Mouse (Mus musculus): ENCODE data around the gene Irgc1.
"Not testable (repeated sequence)": the region's sequence is repeated elsewhere in the genome, so short reads cannot be mapped to it uniquely, and the experiment has no call there.

Gene Irgc1

DNA sequence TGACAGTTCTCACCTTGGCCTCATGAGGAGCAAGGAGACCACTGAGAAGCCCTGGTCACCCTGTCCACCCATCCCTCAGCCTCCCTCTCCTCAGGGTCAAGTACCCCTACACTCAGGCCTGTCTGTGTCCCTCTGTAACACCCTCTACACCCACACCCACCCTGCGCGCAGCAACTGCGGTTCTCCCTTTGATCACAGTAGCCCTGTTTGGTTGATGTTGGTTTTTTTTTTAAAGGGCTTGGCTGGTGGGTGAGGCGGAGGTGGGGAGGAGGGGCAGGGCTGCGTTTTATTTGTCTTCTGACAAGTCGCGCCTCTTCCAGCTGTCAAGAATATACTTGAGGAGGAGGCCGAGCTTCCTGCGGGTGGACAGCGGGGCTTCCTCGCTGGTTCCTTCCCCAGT is 20.4 kb downstream of the Irgc1 start:
- no peak for DNase-seq

DNA sequence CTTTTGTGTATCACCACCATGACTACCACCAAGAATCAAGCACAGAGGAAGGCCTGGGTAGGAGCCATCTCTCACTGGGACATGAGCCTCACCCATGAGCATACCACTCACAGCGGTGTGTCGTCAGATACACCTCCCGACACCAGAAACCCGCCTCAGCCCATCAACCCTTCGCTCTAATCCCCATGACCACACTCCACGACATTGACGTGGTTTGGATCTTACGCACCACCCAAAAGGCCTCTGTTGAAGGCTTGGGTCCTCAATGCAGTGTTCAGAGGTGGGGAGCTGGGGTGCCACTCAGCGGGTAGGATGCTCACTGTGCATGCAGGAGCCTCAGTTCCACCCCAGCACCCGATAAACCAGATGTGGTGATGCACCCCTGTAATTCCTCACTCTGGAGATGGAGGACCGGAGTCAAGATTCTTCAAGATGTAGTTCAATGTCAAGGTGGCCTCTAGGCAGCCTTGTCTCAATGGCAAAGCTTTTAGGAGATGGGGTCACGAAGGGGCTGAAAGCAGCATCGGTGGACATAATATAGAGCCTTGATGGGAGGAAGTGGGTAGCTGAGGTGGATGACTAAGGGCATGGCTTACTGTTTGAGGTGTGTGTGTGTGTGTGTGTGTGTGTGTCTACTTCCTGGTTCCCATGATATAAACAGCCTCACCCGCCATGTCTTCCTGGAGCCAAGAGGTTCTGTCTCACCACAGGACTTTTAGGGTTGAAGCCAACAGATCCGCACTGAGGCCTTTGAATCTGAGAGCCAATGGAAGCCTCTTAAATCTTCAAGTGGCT is 21.3 kb downstream of the Irgc1 start:
- no peak for DNase-seq

DNA sequence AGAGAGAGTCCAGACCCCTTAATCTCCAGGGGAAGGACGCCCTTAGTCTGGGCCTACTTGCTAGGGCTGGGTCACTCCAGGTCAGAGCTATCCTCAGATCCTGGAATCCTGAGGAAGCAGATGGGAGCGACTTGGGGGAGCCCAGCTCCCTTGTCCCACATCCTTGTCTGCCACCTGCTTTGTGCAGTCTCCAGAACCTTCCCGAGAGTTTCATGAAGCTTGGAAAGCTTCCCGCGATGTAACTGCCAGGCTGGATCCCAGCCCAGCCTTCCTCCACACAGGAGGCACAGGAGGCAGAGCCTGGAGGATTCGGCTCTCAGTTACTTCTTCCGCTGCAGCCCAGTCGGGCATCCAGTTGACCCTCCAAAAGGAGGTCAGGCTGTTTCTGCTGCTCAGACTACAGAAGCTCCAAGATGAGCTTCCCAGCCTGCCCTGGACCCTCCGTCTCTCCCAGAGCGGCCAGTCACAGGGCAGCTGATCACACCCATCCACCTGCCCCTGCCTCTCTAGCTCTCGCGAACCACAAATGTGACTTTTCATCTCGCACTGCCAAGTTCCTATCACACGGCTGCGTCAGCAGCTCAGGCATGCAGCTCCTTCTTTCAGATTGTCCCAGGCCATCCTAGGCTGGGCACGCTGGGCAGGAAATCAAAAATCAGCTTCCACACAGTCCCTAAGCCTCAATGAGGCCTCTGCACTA is 22.5 kb downstream of the Irgc1 start:
- DNase-seq: no peak

DNA sequence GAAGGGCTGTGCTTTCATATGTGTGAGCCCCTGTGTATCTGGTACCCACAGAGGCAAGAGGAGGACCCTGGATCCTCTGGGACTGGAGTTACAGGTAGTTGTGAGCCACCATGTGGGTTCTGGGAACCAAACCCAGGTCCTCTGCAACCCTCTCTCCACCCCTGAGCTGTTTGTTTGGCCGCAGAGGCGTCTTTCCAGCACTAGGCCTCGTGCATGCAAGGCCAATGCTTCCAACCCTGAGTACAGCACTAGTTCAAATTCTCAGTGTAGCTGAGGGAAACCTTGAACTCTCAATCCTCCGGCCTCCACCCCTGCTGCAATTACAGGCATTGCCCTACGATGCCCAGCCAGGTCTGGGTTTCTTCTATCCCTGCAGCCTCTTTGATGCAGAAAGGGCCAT is 23.4 kb downstream of the Irgc1 start:
- DNase-seq: no peak

DNA sequence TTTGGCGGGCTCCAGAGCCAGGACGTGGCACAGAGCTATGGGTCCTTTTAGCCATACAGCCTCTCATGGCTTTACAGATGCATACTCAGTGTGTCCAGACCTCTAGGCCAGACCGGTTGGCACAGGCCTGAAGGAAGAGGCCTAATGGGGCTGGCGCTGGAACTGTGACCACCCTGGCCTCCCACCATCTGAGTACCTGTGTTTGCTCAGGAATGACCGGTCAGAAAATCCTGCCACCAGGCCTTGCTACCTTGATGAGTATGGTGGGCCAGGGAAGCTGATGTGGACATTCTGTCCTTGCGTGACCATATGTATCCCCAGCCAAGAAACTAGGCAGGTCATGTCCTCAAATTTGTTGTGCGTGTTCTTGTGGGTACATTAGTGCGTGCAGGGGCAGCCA is 24.9 kb downstream of the Irgc1 start:
- DNase-seq: no peak

DNA sequence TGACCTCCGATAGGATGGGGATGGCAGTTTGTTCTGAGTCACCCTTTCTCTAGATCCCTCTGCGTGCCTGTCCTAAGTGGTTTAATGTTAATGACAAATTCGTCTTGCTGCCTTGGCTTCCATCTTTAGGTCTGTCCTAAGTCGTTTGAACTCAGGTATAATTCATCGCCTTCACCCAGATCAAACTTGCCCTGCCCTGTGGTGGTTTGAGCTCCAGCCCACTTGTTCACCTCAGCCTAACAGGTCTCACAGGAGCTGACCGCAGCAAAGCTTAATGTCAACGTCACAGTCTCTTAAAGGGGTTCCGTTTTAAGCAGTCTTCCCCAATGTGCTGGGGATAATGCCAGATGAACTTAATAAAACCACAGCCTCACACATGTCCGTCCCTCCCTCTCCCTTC is 26.2 kb downstream of the Irgc1 start:
- no peak for DNase-seq

DNA sequence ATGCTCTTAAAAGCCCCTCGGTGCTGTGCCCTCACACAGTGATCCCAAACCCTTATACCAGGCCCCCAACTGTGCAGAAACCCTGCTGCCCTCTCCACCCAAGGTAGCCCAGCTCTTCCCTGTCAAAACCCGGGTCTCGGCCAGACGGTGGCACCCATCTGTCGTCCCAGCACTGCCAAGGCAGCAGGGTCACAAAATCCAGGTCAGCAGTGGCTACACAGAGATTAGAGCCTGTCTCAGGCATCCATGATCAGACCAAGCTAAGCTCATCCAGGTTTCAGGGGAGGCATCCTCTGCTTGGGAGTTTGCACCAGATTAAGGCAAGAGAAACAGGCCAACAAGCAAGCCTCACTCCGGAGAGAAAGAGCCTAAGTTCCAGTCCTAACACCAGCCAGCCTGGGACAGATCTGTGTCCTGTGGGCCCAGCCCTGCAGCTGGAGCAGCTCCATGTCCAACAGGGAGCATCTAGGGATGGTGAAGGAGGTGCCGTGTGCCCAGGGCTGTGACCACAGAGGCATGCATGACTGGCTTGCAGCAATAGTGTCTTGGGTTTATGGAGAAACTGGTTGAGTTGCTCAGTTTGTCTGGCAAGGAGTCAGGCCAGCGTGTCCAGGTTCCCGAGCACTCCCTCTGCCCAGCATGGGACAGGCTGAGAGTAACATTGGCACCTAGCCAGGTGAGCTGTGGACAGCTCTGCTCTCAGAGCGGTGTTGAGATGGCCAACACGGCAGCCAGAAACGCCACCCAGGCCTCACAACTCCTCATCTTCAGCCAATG is 28.0 kb downstream of the Irgc1 start:
- no peak for DNase-seq

DNA sequence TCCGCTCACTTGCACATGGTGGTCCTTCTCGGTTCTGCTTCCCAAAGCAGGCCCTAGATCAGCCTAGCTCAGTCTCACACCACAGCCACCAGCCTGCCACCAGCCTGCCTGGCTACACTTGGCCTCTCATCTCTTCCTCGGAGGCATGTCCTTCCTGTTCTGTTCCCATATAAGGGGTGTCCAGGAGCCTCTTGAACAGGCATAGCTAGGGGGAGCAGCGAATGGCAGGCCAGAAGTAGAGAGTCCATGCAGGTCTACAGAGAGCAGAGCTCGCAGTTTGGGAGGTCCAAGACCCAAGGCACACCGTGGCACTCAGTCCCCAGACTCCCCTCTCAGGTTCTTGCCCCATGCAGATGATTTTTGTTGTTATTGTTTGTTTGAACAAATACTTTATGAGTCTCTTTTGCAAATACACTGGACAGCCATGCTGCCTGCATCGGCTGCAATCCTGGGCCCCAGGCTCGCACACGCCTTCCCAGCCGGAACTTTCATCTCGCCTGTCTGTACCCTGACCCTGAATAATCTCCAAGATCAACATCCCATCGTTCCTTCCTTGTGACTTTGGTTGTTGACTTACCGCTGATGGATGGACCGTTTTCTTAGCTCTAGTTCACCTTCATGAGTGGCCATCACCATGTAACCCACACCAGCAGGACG is 28.9 kb downstream of the Irgc1 start:
- no peak for DNase-seq

DNA sequence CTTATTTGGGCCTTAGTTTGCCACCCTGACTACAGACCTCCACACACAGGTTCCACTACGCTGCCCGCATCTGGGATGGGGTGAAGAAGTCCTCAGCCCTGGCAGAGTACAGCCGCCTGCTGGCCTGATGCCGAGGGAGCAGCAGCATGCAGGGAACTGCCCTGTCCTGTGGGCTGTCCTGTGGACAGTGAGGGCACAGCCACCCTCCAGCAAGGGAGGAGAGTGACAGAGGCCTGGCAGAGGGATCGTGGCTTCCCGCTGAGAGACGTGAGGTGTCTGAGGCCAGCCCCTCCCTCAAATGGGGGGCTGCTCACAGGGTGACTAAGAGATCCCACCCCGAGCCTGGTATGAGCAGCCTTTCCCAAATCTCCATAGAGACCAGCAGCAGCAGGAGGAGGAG is 29.8 kb downstream of the Irgc1 start:
- DNase-seq: no peak

DNA sequence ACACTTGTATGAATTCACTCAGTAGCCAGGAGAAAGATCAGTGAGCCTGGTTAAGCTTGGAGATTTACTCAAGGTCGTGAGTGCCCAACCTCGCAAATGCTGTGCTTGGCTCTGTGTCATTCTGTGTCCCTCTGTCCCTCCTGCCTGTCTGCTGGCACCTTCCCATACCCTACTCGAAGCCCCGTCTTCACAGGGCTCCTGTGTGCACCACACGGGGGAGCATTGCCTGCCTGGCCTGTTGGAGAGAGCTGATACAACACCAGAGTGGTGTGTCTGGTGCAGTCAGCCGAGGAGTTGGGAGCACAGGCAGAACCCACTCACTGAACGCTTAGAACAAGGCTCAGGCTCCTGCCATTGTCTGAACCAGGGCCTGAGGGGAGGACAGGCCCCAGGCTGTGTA is 30.4 kb downstream of the Irgc1 start:
- no peak for DNase-seq

DNA sequence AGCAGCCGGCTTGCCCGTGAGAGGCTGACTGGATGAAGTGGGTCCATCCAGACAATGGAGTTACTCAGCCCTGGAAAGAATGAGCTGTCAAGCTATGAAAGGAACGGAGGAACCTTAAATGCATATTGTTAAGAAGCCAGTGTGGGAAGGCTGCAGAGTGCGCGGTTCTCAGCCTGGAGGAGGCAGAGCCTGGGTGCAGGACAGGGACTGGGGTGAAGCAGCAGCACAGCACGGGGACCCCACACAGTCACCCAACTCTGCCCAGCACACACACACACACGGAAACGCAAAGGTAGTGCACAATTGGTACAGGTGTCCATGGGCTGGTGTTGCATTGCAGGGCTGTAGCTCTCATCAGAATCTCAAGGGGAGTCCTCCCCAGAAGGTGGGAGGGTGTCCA is 32.5 kb downstream of the Irgc1 start:
- DNase-seq: no peak

DNA sequence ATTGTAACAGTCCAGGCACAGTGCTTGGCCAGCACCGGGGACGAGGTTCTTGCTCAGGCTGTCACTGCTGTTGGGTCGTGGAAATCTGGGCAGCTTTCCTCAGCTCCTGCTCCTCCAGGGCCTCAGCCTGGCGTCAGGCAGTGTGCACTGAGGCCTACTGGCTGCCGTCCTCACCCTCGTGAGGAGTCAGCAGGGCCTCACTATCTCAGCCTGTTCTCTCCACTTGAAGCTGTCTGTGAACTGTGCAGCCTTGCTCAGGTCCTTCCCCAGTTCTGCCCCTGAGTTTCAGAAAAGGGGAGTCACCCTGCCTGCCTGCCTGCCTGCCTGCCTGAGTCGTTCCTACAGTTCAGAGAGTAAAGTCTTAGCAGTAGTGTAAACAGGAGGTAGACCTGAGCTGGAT is 36.8 kb downstream of the Irgc1 start:
- no peak for DNase-seq

DNA sequence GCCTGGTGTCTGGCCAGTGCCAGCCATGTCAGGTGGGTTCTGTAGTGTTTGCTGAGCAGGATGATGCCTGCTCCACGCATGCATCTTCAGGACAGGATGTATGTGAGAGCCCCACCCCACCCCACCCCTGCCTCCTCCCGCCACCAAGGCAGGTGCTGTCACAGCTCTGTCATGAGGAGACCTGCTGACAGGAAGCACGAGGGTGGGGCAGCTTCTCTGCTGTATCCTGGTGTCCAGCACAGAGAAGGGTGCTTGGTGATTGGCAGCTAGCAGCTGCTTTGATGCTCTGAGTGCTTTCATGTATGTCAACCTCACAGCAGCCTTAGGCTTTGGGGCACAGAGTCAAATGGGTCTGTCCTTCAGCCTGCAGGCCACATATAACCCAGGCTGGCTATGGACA is 38.5 kb downstream of the Irgc1 start:
- DNase-seq: peak; percentile 74 to 80

DNA sequence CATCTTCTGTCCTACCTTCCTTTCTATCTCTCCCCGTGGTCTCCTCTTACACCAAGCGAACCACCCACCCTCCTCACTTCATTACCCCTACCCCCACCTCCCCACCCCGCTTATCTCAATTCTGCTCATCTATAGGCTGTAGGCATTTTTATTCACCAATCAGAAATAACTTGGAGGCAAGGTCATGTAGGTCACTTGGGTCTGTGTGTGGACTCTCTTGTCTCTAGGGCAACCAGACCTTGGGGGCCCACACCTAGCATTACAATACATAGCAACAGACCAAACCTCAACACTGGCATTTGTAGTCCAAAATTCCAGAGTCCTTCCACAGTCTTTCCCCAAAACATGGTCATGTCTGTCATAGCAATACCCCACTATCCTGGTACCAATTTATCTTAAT is 41.3 kb downstream of the Irgc1 start:
- DNase-seq: no peak

DNA sequence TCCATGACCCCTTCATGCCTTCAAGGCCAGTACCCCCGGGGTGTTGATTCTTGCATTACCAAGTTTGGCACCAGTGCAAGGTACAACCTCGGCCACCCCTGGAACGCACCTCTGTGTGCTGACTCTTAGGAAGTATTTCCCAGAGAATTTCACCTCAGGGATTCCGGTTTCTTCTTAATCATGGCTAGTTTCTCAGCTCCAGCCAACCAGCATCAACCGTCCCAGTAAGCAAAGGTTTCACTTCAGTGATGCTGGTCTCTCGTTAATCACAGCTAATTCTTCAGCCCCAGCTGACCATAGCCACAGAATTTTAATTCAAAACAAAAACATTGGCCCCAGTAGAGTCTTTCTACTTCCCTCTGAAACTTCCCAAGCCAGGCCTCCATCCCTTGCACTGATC is 42.0 kb downstream of the Irgc1 start:
- no peak for DNase-seq

DNA sequence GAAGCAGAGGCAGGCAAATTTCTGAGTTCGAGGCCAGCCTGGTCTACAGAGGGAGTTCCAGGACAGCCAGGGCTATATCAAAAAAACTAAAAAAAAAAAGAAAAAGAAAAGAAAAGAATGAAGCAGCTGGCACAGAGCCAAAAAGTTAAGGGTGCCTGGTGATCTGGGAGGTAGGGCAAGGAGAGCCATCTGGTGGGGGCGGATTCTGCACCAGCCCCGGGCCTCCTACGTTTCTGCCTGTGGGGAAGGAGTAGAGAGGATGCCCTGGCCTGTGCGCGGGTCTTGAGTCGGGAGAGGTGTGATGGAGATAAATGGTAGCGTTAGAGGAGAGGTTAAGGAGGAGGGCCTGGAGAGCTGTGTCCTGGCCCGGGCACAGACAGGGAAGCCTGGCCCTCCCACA is 43.9 kb downstream of the Irgc1 start:
- DNase-seq: no peak

DNA sequence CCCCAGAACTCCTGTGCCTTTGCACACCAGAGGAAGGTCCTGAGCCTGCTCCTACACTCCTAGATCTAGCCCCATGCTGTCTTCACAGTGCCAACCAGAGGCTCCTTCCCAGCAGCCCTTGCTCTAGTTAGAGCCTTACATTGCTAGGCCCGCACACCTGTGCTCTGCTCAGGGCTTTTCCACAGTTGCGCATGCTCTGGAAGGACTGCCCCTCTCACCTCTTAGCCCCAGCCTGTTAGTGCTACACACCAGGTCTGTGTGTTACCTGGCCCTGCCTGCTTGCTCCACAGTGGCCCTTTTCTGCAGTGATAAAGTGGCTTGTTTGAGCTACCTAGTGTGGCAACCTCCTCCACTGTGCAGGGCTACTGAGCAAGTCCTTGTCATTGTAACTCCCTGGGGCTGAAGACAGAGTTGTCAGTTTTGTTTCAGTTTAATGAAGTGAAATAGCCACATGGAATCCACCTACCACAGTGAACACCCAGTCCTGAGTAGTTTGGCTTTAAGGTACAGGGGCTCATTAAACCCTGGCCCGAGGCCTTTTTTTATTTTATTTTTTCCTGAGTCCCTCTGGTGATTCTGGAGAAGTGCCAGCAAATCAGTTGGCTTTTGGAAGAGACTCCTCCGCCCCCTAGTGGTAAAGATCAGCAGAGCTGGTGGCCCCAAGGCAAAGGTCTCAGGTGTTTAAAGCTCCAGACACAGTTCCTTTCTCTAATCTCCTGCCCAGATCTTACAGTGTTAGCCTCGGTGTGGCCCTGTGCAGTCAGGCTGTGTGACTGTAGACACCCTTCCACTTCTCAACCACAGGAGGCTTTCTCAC is 45.4 kb downstream of the Irgc1 start:
- peak; percentile 75 to 77 for DNase-seq

DNA sequence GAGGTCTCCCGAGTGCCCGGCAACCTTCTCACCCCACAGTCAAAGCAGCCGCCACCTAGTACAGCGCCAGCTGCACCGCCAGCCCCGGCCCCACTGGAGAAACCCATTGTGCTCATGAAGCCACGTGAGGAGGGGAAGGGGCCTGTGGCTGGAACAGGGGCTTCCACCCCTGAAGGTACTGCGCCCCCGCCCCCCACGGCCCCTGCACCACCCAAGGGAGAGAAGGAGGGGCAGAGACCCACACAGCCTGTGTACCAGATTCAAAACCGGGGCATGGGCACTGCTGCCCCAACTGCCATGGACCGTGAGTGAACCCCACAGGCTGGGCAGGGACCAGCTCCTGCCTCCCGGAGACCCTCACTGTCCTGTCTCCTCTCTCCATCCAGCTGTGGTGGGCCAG is 46.4 kb downstream of the Irgc1 start:
- DNase-seq: no peak

DNA sequence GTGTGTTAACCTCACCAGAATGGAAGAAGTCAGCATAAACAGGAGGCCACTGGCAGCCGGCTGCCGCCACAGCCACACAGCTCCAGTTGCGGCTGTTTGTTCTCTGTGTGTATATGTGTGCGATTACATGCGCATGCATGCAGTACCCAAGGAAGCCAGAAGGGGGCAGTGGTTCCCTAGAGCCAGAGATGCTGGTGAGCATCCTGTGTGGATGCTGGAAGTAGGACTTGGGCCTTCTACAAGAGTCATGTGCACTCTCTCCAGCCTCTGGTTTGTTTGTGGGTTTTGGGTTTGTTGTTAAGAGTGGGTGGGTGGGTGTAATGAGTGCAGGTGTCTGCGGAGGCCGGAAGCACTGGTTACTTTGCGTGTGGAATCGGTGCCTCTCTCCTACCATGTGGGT is 49.2 kb downstream of the Irgc1 start:
- DNase-seq: peak; percentile 49 to 51

DNA sequence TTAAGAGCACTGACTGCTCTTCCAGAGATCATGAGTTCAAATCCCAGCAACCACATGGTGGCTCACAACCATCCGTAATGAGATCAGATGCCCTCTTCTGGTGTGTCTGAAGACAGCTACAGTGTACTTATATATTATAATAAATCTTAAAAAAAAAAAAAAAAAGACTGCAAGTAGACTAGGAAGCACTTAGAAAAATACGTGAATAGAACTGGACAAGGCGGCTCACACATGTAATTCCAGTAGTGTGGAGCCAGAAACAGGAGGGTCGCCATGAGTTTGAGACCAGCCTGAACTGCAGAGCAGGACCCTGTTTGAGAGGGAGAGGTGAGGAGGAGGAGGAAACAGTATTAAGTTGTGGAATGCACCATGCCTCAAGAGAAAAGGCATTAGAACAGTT is 51.6 kb downstream of the Irgc1 start:
- not testable (repeated sequence) for DNase-seq

DNA sequence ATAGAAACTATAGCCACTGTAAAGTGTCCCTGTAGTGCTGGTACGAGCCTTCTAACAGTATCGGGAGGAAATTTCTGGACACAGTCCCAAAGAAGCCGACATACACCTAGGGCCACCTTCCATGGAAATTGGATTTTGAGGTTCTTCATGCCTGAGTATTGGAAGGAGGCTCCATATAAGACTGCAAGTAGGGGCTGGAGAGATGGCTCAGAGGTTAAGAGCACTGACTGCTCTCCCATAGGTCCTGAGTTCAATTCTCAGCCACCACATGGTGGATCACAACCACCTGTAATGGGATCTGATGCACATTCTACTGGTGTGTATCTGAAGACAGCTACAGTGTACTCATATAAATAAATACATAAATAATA is 52.0 kb downstream of the Irgc1 start:
- DNase-seq: no peak

DNA sequence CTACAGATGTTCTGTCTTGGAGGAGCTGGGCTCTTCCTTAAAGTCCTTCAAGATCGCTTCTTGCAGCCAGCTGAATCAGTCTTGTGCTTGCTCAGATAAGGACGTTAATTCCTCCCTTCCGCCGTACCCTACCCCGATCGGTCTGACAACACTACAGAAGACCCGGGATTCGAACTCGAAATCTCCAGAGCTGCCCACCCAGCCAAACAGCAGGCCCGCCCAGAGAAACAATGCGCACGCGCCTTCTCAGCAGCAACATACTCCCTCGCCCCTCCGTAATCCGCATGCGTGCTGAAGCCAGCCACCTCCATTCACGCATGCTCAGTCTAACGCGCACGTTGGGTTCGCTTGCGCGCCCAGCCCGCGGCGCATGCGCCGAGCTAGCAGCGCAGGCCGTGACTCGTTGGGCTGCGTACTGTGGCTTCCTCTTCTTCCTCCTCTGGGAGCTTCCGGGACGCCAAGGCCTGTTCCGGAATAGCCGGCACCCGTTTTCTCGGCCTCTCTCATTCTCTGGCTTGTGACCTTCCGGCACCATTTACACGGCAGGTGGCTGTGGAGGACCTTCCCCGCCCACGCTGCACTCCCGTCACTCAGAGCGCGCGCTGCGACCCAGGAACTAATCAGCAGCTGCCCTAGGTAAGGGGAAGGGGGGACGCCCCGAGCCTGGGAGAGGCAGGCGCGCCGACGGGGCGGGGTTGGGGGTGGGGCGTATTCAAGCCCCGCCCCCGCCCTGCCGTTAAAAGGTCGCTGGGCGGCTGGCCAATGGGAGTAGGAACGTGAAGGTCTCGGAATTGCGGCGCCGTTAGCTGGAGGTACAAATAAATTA is 52.6 kb downstream of the Irgc1 start, which contains the start of gene Smg9:
Gene Smg9, plus strand, starts transcription at position 364 of the 826 bp plus-strand sequence.
- DNase-seq: peak; percentile 95

All from B cell, adult 2 months (primary cell).